ENCODE assay signal across 8 mouse cellular contexts in the genomic region with DNA sequence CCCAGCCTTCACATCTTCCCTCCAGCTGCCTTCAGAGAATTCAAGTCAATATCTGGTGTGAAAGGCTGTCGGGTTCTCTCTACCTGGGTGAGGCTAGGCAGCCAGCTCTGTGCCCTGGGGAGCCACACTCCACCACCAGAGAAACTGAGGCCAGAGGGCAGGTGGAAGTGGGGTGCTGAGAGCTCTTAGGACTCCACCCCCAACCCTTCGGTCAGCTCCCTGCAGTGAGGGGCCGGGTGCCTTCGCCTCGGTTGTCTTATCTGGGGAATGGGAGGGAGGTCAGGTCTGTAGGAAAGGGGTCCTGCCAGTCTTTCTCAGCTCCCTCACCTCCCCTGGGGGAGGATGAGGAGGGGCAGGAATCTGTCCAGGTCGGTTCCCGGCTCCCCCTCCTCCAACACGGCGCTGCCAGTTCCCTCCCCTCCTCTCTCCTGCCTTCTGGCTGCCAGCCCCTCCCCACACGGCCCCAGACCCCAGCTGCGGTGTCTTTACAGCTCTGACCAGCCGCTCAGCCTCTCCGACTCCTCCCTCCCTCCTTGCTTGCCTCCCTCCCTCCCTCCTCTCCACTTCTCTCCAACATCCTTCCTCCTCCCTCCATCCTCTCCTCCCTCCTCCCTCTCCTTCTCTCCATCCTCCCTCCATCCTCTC.
DNase-seq lines count a peak whose midpoint lies in the region; ATAC-seq lines count a peak whose summit lies in the region.

No protein-coding gene starts in this region.

- H3K9me3 ChIP-seq in kidney, embryonic 16.5 days (ENCODE audit: low read length): no peaks in the 10 kb centered on the region

- peak overlapping the region; percentile 22; the same call in 1 of the 2 replicates for H3K4me3 ChIP-seq in kidney, embryonic 16.5 days (ENCODE audit: low read length)

- peak; percentile 81 for ATAC-seq in kidney, embryonic 16.5 days (ENCODE audit: low FRiP score, low TSS enrichment)
- no peak for ATAC-seq in monocyte, adult 5-6 weeks (replicated peaks; ENCODE audit: insufficient number of reproducible peaks, low FRiP score, low TSS enrichment, poor library complexity, severe bottlenecking)

- DNase-seq in retina, embryonic 14.5 days (ENCODE audit: low spot score): peak; percentile 87
- DNase-seq in retina, postnatal 1 day: no peak
- peak; percentile 90 for DNase-seq in cerebellum, adult 9-11 months
- peak; percentile 53 to 55 for DNase-seq in heart, adult 9 months (ENCODE audit: low spot score in 2 of 2)
- peak; percentile 44 for DNase-seq in lung, postnatal 36 days
- DNase-seq in splenic B cell, adult 2 months (ENCODE audit: low read depth, low spot score): peak; percentile 37

- WGBS in kidney, embryonic 16.5 days: 1% methylated on average over 12 of the region's 13 CpGs

- no peaks in the 10 kb centered on the region for H3K36me3 ChIP-seq in kidney, embryonic 16.5 days (ENCODE audit: insufficient read depth, low read length)
- H3K36me3 ChIP-seq in splenic B cell, adult 2 months (ENCODE audit: control insufficient read depth, insufficient read depth, low read length, poor library complexity, severe bottlenecking): no peaks in the 10 kb centered on the region

- peak overlapping the region; percentile 63 for H3K9ac ChIP-seq in kidney, embryonic 16.5 days (replicated peaks; ENCODE audit: low read length)

- peak overlapping the region; percentile 99 for H3K27ac ChIP-seq in kidney, embryonic 16.5 days (ENCODE audit: low read length)

- H3K4me1 ChIP-seq in kidney, embryonic 16.5 days (ENCODE audit: insufficient read depth, low read length): peaks cover 39% of the 10 kb centered on the region

- H3K27me3 ChIP-seq in kidney, embryonic 16.5 days (ENCODE audit: insufficient read depth, low read length): no peaks in the 10 kb centered on the region
- no peaks in the 10 kb centered on the region for H3K27me3 ChIP-seq in splenic B cell, adult 2 months (ENCODE audit: control insufficient read depth, insufficient read depth, low read length, poor library complexity, severe bottlenecking)

- peak overlapping the region; percentile 78 for H3K4me2 ChIP-seq in kidney, embryonic 16.5 days (replicated peaks; ENCODE audit: low read depth, low read length)
